Mouse (Mus musculus) thymus, adult 2 months (tissue): Measurements from ENCODE around the gene Myh9. TPM values are rescaled to one million over a fixed set of nuclear protein-coding genes. Genes with fewer than 3 reads are reported as not detected.

Source experiments
- DNase-seq: peaks from one replicate; pipeline ENCODE4 v3.0.0; 2021
- H3K27ac ChIP-seq: fragments of 200-500 bp; 2 replicates; pipeline ENCODE4 v1.5.1; 2012; ENCODE audit warnings: low read length, control low read depth; ENCODE audit not compliant: control insufficient read depth, insufficient read depth
- H3K27me3 ChIP-seq: fragments of 200-500 bp; 2 replicates; pipeline ENCODE4 v1.6.1; 2012; ENCODE audit warnings: mild to moderate bottlenecking, low read length, moderate library complexity, mixed read lengths; ENCODE audit not compliant: control insufficient read depth, insufficient read depth
- H3K36me3 ChIP-seq: fragments of 200-500 bp; 2 replicates; pipeline ENCODE4 v1.6.1; 2012; ENCODE audit warnings: mild to moderate bottlenecking, low read length, moderate library complexity; ENCODE audit not compliant: control insufficient read depth, insufficient read depth
- H3K4me1 ChIP-seq: fragments of 200-500 bp; replicated peaks from 2 replicates; pipeline ENCODE4 v1.6.1; 2012; ENCODE audit warnings: low read length; ENCODE audit not compliant: control insufficient read depth, insufficient read depth
- H3K4me3 ChIP-seq: fragments of 200-500 bp; 2 replicates; pipeline ENCODE4 v1.5.1; 2012; ENCODE audit warnings: mild to moderate bottlenecking, low read length, control low read depth, moderate library complexity; ENCODE audit not compliant: control insufficient read depth, insufficient read depth
- CTCF ChIP-seq: fragments of 200-500 bp; IDR thresholded peaks from 2 replicates; pipeline ENCODE4 v1.5.1; 2012; ENCODE audit warnings: mild to moderate bottlenecking, control low read depth, low read length, moderate library complexity, borderline replicate concordance; ENCODE audit not compliant: control insufficient read depth, poor library complexity, insufficient read depth; ENCODE audit errors: extremely low read depth
- POLR2A ChIP-seq: fragments of 200-500 bp; IDR thresholded peaks from 2 replicates; pipeline ENCODE4 v1.6.1; 2012; ENCODE audit warnings: mild to moderate bottlenecking, low read length, control low read depth, moderate library complexity; ENCODE audit not compliant: control insufficient read depth, poor library complexity, insufficient read depth; ENCODE audit errors: extremely low read depth
- WGBS: fragments of 180-500 bp; shearing (Covaris S2); methylation state at CpG from one replicate; pipeline ENCODE4 v1.1.7; 2018; 5-methylcytosine and 5-hydroxymethylcytosine counted together
- polyA plus RNA-seq: library from polyadenylated mRNA; depleted of rRNA; stranded (reverse); fragments of >200 nt; gene quantifications from 2 replicates; pipeline ENCODE4 v1.2.3, GENCODE M21; 2012

Gene Myh9
- polyA plus RNA-seq, 1 experiment, result 167 TPM

- Histone ChIP-seq H3K4me3 (no peak overlapping the region), H3K27me3 (no peaks in the 10 kb centered on the region), H3K27ac (no peak overlapping the region), H3K36me3 (peaks cover 13% of the 10 kb centered on the region), H3K4me1 (peaks cover 58% of the 10 kb centered on the region)
- no peak for DNase-seq
- TF ChIP-seq CTCF, result no peak
- no peak for TF ChIP-seq POLR2A
- WGBS, result 55% methylated on average over 7 of the region's 7 CpGs
These were observed 24.6 kb downstream of the Myh9 start for GRCm38 (mm10) chr15:77817417-77817816.

GRCm38 (mm10) chr15:77816601-77816950 lies 25.4 kb downstream of the Myh9 start:
- Histone ChIP-seq H3K36me3 (peaks cover 21% of the 10 kb centered on the region), H3K4me1 (peaks cover 51% of the 10 kb centered on the region), H3K27ac (peak overlapping the region; percentile 28), H3K4me3 (no peak overlapping the region), H3K27me3 (no peaks in the 10 kb centered on the region)
- WGBS, result 57% methylated on average over 4 of the region's 4 CpGs
- no peak for TF ChIP-seq CTCF
- no peak for TF ChIP-seq POLR2A
- no peak for DNase-seq

DNA sequence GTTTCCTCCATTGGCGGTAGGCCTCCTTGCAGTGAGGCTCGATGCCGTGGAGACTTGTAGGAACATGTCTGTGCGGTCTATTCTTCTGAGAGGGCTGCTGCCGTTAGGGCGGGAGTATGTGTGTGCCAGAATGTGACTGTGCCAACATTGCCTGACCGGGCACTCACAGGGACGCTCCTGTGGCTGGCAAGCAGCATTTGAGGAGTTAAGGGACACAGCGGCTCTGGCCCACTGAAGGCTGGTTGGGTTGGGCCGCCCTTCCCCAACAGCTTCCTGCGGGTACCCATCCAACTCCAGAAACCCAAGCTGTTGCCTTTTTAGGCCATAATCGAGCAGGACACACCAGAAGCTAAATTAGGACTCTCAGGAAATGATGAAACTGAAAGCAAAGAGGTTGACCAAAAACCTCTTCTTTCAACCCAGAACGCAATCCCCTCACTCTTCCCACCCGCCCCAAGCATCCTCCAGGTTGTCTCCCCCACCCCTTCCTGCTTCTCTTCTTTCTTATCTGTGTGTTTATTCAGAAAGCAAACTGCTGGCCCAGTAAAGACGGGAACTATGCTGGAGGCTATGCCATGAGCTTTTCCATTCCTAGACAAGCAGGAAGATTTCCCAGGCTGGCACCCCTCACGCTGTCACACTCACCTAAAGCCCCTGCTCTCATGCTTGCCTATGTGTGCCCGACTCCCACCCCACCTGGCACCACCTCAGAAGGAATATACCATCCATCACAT lies 25.9 kb downstream of the Myh9 start:
- peak overlapping the region; percentile 28 for H3K27ac ChIP-seq
- H3K4me1 ChIP-seq, result peaks cover 47% of the 10 kb centered on the region
- DNase-seq, result no peak
- WGBS, result 16% methylated on average over 17 of the region's 17 CpGs
- peaks cover 27% of the 10 kb centered on the region for H3K36me3 ChIP-seq
- H3K27me3 ChIP-seq, result no peaks in the 10 kb centered on the region
- no peak for TF ChIP-seq POLR2A
- no peak for TF ChIP-seq CTCF
- no peak overlapping the region for H3K4me3 ChIP-seq

DNA sequence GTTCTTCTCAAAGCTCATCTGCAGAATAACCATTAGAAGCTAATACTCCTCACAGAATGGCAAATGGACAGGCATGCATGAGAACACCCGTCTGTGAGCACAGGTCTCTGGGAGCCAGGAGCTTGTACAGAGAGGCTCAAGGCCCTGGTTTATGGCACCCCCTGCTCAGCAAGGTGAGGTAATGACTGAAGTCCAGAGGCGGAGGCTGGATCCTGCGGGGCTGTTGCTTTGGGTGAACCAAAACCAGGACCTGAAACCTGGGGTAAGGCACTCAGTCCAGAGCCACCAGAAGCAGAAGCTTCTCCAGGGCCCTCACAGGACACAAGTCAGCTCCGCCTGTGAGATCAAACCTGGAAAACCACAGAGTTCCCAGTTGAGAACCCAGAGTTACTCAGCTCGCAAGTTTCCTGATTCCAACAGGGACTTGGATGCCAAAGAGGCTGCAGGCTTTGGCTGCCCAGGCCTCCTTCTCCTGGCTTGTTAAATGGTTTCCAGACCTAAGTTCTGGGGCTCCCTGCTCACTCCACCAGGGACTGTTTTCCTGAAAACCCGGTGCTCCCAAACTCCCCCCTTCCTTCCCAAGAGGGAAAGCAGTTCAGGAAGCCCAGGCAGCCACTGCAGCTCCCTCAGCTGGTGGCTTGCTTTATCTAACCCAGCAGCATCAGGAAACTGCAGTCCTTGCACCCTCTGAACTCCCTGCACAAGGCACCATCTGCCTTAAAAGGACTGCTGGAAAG lies 28.2 kb downstream of the Myh9 start:
- Histone ChIP-seq H3K27ac (no peak overlapping the region), H3K4me1 (peaks cover 41% of the 10 kb centered on the region), H3K36me3 (peaks cover 30% of the 10 kb centered on the region), H3K27me3 (no peaks in the 10 kb centered on the region), H3K4me3 (no peak overlapping the region)
- DNase-seq, result no peak
- no peak for TF ChIP-seq CTCF
- no peak for TF ChIP-seq POLR2A
- 82% methylated on average over 6 of the region's 6 CpGs for WGBS

DNA sequence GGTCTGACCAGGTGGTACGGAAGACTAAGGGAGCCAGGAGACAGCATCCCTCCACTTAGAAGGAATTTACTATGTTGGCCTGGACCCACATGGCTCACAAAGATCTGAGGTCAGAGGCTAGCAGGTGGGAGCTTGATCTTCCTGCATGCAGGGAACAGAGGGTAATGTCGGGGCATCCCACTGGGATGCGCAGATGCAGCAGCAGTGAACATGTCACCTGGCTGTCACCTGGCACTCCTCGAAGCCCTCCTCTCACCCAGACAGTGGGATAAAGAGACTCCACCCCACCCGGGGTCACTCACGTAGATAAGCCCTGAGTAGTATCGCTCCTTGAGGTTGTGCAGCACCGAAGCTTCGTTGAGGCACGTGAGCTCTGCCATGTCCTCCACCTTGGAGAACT lies 29.4 kb downstream of the Myh9 start:
- Histone ChIP-seq H3K27me3 (no peaks in the 10 kb centered on the region), H3K36me3 (peaks cover 38% of the 10 kb centered on the region), H3K27ac (no peak overlapping the region), H3K4me1 (peaks cover 42% of the 10 kb centered on the region), H3K4me3 (no peak overlapping the region)
- no peak for TF ChIP-seq POLR2A
- no peak for TF ChIP-seq CTCF
- no peak for DNase-seq
- WGBS, result 96% methylated on average over 10 of the region's 10 CpGs

GRCm38 (mm10) chr15:77811099-77811760 lies 30.7 kb downstream of the Myh9 start:
- no peak for DNase-seq
- Histone ChIP-seq H3K27me3 (no peaks in the 10 kb centered on the region), H3K27ac (no peak overlapping the region), H3K4me1 (peaks cover 44% of the 10 kb centered on the region), H3K36me3 (peaks cover 47% of the 10 kb centered on the region), H3K4me3 (no peak overlapping the region)
- TF ChIP-seq POLR2A, result no peak
- no peak for TF ChIP-seq CTCF
- WGBS, result 90% methylated on average over 11 of the region's 11 CpGs
